Mouse (Mus musculus) gastrocnemius, postnatal 10 days (tissue): Measurements from ENCODE around the gene Otol1. TPM values are rescaled to one million over a fixed set of nuclear protein-coding genes. Genes with fewer than 3 reads are reported as not detected.
A peak's percentile ranks its signal among the peaks of the same experiment; 100 is the strongest.

Experiments
- DNase-seq: peaks from one replicate; pipeline ENCODE4 v3.0.0; 2021; ENCODE audit warnings: mixed read lengths
- long read RNA-seq, 2 experiments: library from polyadenylated mRNA; stranded (forward); transcript quantifications; one replicate each; pipeline ENCODE4 v2.0.0; 2021
- total RNA-seq, 2 experiments: library from RNA; stranded (reverse); gene quantifications; 2 replicates each; pipeline ENCODE4 v1.2.3; 2021

Otol1 gene
- not detected for total RNA-seq
- long read RNA-seq, experiment 1: 0 reads
- long read RNA-seq, experiment 2: 0 reads

GRCm38 (mm10) chr3:70007313-70007712 is at the start of gene Otol1:
Gene Otol1 (plus strand): TSS chr3:70007613.
- no peak for DNase-seq

- peak; percentile 8 for DNase-seq
Measured at GRCm38 (mm10) chr3:69962187-69962586, 45.2 kb upstream of the Otol1 start.

GRCm38 (mm10) chr3:69971482-69972097 is 35.8 kb upstream of the Otol1 start:
- DNase-seq: no peak

GRCm38 (mm10) chr3:69978092-69978491 is 29.3 kb upstream of the Otol1 start:
- DNase-seq: no peak

- DNase-seq: no peak
Measured at GRCm38 (mm10) chr3:69993806-69994205, 13.6 kb upstream of the Otol1 start.

GRCm38 (mm10) chr3:70001540-70001939 is 5.9 kb upstream of the Otol1 start:
- DNase-seq: no peak

GRCm38 (mm10) chr3:70003126-70003764 is 4.2 kb upstream of the Otol1 start:
- DNase-seq: no peak

- no peak for DNase-seq
Measured at GRCm38 (mm10) chr3:70003955-70004354, 3.5 kb upstream of the Otol1 start.

- no peak for DNase-seq
Measured at GRCm38 (mm10) chr3:70004379-70004778, 3.0 kb upstream of the Otol1 start.

- no peak for DNase-seq
Measured at GRCm38 (mm10) chr3:70012641-70013040, 5.2 kb downstream of the Otol1 start.

- DNase-seq: no peak
Measured at GRCm38 (mm10) chr3:70026605-70027004, 19.2 kb downstream of the Otol1 start.

- no peak for DNase-seq
Measured at GRCm38 (mm10) chr3:70029260-70029659, 21.8 kb downstream of the Otol1 start.

- peak; percentile 7 for DNase-seq
Measured at GRCm38 (mm10) chr3:70035593-70035992, 28.2 kb downstream of the Otol1 start.

Other genes starting within 250 kb of the Otol1 start
- gene Sptssb, start 147.7 kb upstream of the Otol1 start, total RNA-seq: not detected